Mouse (Mus musculus): ENCODE results near the gene Lbhd2.

Gene Lbhd2

DNA sequence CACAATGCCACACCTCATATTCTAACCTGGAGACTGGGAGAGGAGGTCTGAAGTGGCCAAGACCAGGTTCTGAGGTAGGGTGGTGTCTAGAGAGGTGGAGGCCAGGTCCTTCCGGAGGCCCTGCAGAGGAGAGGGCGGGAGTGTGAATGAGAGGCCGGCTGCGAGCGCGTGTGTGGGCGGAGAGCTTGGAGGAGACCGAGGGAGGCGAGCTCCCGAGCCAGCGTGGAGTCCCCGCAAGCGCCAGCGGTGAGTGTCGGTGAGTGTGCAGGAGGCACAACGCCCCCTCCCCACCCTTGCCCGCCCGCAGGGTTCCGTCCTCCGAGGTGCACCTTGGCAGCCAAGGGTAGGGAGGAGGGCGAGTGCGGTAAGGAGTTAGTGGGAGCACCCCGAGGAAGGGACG, at the start of gene Lbhd2:
Gene Lbhd2 (plus strand): TSS at position 188 of the 400 bp plus-strand sequence.
- no peak for DNase-seq (ENCODE audit: low read depth, low spot score)

- DNase-seq (ENCODE audit: low read depth, low spot score), result no peak
Measured at GRCm38 (mm10) chr12:111360671-111361070, 45.9 kb upstream of the Lbhd2 start.

DNA sequence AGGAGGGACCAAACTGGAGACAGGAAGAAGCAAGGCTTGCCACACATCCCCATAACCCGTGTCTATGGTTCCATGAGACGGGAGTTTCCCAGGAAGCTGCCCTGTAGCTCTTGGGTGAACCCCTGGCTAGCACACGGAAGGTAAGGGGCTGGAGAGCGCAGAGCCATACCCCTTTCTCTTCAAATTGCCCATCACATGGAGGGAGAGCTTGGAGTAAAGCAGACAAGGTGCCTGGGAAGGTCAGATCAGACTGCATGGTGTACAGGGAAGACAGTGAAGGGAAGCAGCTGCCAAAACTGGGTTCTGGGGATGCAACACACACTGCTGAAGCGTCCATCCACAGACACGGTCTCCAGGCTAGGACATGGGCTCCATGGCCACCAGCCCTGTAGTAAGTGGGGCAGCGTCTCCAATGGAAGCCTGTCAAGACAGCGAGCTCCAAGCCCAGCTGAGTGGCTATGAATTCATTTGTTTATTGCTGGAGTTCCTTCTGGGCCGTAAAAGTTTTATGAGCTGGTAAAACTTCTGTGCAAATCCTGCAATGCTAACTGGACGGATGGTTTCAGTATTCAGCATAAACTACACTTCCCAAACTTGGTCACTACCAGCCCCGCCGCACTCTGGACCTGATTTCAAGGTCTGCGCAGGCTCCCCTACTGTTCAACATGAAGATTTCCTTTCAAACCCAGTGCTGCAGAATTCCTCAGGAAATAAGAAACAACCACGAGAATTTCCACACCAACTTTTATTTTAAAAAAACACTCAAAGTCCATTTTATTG, 45.1 kb upstream of the Lbhd2 start:
- no peak for DNase-seq (ENCODE audit: low read depth, low spot score)

- no peak for DNase-seq (ENCODE audit: low read depth, low spot score)
Measured at GRCm38 (mm10) chr12:111364234-111364633, 42.4 kb upstream of the Lbhd2 start.

- no peak for DNase-seq (ENCODE audit: low read depth, low spot score)
Measured at GRCm38 (mm10) chr12:111367065-111367464, 39.5 kb upstream of the Lbhd2 start.

- peak; percentile 43 for DNase-seq (ENCODE audit: low read depth, low spot score)
Measured at GRCm38 (mm10) chr12:111370249-111370648, 36.4 kb upstream of the Lbhd2 start.

GRCm38 (mm10) chr12:111371905-111372304, 34.7 kb upstream of the Lbhd2 start:
- no peak for DNase-seq (ENCODE audit: low read depth, low spot score)

- no peak for DNase-seq (ENCODE audit: low read depth, low spot score)
Measured at GRCm38 (mm10) chr12:111373411-111373810, 33.2 kb upstream of the Lbhd2 start.

DNA sequence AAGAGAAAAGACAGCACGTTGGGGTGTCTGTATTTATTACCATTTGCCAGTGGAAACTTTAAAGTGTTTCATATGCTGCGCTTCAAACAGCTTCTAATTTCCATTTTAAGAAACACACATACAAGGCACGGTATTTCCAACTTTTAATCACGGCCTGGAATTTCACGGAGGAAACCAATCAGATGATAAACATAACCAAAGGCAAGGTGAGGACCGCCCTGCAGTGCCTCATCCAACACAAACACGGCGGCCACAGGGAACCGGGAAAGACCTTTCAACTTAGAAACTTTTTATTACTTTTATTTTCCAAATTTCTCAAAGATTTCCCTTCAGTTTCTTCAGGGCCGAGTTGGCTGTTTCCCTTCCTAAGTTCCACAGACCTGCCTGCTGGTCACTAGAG, 31.9 kb upstream of the Lbhd2 start:
- DNase-seq (ENCODE audit: low read depth, low spot score), result no peak

DNA sequence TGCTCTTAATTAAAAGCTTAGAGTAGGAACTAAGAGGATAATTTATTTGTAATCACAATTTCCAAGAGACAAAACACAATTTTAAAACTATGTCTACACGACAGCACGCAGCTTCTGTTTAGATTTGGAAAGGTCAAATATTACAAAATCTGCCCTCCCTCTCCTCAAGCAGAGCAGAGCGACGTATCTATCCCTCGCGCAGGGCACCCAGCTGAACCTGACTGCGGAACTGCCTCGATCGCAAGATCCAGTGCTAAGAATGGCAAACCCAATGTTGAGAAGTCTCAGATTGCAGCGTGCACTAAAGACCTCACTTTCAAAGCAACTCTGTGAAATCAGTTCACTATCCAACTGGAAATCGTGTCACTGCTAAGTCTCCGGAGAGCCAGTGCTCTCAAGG, 31.1 kb upstream of the Lbhd2 start:
- no peak for DNase-seq (ENCODE audit: low read depth, low spot score)

DNA sequence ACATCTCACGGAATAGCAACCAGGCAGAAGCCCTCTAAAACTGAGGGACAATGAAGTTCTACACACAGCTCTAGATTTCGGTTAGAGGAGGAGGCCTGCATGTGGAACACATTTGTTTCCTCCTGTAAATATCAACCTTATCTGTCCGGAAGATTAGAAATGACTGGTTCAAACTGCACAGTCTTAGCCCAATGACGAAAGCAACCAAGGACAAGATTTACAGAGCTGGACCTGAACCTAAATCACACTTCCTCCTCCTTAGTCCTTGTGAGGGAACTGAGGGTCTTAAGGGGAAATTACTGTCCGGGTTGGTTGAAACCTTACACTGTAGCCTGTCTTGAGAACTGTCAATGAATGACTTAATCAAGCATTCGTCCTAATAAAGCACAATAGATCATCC, 30.6 kb upstream of the Lbhd2 start:
- DNase-seq (ENCODE audit: low read depth, low spot score), result no peak

DNA sequence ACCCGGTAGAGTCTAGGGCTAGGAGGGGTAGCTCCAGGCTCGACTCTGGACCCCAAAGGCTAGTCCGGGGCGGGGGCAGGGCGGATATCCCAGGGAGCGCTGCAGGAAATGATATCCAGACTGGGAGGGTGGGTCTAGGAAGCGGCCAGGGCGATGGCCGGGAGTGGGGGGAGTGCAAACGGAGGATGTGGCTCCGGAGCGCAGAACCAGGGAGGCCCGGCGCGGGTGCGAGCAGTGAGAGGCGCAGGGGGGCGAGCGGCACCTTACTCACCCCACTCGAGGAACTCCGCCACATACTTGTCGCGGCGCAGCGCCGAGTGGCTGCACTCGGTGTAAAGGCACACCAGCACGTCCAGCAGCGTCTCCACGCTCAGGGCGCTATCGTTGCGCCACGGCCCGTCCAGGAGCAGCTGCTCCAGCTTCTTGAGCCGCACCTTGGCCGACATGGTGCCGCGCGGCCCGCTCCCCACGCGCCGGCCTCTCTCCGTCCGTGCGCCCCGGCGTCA, 29.7 kb upstream of the Lbhd2 start:
- no peak for DNase-seq (ENCODE audit: low read depth, low spot score)

GRCm38 (mm10) chr12:111377376-111377973, 29.1 kb upstream of the Lbhd2 start, which contains the start of gene Cdc42bpb:
Cdc42bpb (minus strand) TSS chr12:111377718.
- DNase-seq (ENCODE audit: low read depth, low spot score), result peak; percentile 80

DNA sequence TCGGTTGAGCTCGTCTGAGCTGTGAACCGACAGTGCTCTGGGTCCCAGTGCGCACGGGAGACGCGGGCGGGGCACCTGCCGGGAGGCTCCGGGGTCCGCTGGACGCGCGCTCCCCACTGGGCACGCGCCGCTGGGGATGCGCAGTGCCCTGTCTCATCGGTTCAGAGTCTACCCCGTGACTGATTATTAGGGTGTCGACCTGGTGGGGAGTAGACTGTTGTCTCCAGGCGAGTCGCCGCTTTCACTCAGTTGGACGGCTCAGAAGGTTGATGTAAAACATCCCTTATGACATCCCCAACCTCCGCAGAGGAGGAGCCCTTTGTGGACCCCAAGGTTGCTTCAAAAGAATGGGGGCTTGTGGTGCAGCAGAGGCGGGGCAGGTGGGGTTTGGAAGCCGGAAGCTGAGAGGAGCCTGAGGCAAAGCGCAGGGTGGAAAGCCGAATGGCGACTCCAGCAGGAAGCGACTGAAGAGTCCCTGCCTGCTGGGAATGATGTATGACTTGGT, 28.6 kb upstream of the Lbhd2 start:
- DNase-seq (ENCODE audit: low read depth, low spot score), result no peak

GRCm38 (mm10) chr12:111378812-111379211, 27.8 kb upstream of the Lbhd2 start:
- DNase-seq (ENCODE audit: low read depth, low spot score), result no peak

- no peak for DNase-seq (ENCODE audit: low read depth, low spot score)
Measured at GRCm38 (mm10) chr12:111385883-111386641, 20.5 kb upstream of the Lbhd2 start.

DNA sequence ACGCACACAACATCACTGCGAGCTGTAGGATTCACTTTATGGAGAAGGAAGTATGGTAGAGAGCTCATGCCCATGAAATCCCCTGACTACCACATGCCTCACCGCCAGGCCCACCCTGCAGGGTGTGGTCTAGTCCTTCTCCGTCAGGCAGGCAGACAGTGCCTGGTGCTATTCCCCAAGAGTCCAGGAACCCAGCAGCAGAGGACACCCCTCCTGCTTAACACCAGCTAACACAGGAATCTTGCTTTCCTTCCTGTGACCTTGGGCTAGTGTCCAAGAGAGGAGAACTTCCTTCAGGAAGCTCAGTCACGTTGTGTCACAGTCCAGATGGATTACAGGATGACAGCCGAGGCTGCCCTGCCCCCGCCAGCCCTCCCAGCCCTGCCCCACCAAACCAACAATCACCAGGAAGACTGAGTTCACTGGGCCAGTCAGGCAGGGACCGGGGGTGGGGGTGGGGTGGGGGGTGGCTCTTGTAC, 19.9 kb upstream of the Lbhd2 start:
- DNase-seq (ENCODE audit: low read depth, low spot score), result no peak

DNA sequence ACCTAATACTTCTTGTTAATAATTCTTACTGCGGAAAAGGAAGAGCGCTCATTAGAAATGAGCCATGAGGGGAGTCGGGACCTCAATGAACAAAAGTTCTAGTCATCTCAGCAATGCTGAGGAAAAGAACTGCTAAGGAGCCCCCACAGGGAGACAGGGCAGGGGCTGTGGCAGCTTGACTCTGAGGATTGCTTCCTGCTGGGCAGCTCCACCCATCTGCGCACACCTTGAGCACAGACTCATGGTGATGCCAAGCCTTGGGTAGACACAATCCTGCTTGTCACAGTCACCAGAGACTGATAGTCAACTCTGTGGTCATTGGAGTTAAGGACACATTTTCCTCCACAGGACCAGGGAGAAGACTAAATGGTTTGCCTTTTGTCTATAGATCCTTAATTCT, 19.5 kb upstream of the Lbhd2 start:
- no peak for DNase-seq (ENCODE audit: low read depth, low spot score)

DNA sequence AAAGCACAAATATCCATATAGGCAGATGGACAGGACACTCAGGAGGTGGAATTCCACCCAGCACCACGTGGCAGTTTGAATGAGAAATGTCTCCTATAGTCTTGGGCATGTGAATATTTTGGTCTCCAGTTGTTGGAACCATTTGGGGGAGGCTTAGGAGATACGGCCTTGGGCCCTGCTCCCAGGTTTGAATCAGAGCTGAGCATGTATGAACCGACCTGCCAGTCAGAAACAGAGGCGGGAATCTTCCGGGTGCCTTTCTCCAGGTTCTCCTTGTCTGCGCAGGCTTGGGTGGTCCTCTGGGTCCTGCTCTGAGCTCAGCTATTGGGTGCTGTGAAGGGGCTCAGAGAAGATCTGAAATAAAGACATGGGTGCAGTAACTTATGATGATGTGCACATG, 12.6 kb upstream of the Lbhd2 start:
- no peak for DNase-seq (ENCODE audit: low read depth, low spot score)

GRCm38 (mm10) chr12:111396997-111397396, 9.6 kb upstream of the Lbhd2 start:
- no peak for DNase-seq (ENCODE audit: low read depth, low spot score)

DNA sequence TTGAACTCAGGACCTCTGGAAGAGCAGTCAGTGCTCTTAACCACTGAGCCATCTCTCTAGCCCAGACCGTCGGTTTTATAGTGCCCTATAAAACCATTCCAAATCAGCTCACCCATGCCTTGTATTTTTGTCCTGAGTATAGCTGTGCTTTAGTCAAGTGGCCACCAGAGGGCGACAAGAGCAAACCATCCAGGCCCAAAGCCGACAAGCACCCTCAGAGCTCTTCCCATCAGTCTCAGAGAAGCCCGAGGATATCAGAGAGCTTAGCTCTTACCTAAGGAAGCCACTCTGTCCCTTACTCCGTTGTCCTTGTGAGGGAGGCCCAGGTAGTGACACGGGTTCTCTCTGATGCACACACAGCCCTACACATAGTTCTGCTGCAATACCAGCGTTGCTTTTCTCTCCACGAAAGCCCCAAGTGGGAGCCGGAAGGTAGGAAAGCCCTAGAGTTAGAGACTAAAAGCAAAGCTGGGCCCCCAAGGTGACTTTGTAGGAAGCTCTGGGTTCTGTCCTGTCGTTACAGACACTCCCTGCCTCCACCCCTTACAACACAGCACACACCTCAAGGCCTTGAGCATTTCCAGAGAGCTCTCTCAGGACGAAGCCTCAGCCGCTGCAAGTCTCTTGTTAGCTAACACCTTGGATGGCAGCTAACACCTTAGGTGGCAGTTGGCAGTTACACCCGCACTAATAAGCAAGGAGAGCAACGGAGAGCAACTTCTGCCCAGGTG, 5.0 kb upstream of the Lbhd2 start:
- DNase-seq (ENCODE audit: low read depth, low spot score), result no peak
